Mouse (Mus musculus): ENCODE results near the gene Rhoc.

The Rhoc gene

DNA sequence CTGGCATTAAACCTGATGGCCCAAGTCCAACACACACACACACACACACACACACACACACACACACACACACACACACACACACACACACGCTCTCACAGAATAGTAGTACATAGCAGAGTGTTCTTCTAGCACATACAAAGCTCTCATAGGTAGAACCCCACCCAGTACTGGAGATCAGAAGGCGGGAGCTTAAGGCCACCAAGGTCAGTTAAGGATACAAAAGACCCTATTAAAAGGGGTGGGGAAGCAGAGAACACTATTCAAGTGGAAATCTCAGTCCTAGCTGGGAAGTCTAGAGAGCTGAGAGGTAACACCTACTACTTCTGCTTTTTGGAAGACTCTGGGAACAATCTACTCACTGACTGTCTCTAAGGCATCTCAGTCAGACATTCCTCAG is 27.2 kb downstream of the Rhoc start:
- DNase-seq (ENCODE audit: low spot score in 2 of 2): no peak

DNA sequence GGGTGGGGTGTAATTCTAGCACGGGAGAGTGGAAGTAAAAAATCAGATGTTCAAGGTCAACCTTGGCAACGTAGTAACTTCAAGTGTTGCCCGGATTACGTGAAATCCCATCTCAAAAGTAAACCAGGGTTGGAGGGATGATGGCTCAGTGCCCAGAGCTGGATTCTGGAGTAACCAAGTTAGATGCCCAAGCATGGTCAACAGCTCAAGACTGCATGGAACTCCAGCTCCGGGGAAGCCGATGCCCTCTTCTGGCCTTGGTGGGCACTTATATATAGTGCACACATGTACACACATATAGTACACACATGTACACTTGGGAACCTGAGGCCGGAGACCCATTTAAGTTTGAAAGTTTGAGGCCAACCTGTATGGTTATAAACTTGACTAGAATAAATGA is 28.0 kb downstream of the Rhoc start:
- DNase-seq (ENCODE audit: low spot score in 2 of 2): no peak

DNA sequence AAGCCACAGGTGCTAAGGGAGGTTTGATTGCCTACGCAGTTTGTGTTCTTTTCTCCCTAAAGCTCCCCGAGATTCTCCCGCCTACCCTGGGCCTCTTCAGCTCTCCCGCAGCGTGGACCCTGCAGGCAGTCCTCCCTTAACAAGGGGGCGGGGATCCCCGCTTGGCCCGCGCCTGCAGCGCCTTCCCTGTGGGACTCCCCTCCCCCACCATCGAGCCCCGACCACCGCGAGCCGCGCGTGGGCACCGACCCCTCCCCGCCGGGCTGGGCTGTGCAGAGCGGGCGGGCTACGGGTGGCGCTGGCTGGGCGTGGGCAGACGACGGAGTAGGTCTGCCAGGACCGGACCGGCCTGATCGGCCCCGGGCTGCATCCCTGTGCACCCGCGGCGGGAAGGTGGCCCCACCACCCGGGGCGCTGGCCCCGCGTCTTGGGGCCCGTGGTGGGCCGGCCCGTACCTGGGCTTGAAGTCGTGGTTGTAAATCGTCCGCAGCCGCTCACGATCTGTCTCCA is 29.4 kb downstream of the Rhoc start:
- DNase-seq (ENCODE audit: low spot score in 2 of 2): peak; percentile 32 to 39

DNA sequence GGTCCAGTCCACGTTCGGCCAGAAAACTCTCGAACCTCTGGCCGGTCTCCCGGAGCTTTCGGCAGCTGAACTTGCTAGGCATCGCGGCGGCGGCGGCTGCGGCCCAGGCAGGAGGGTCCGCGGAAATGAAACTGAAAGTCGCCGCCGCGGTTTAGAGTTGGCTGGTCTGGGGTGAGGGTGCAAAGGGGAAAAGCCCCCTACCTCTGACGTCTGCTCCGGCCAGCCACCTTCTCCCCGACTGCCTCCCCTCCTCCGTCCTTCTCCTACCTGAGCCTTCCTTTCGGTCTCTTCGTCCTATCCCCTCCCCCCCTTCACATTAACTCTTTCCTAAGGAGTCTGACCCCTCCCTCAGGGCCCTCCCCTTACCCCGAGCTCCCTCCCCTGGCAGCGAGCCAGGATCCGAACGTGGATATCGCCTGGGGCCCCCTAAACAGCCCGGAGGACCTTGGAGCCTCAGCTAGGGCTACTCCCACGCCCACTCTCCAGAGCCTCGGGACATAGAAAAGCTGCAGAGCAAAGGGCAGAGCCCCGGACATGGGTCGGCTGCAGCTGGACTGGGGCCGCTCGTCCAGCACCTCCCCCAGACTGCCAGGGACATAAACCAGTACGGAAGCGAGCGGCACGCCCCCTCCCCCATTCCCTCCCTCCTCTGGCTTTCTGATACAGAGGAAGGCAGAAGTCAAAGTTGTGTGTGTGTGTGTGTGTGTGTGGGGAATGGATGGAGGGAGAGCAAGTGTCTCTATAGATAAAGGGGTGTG is 30.0 kb downstream of the Rhoc start, which contains the start of gene Mov10:
Mov10 (minus strand) TSS at position 573 of the 758 bp plus-strand sequence.
- DNase-seq (ENCODE audit: low spot score in 2 of 2): peak; percentile 28 to 34

DNA sequence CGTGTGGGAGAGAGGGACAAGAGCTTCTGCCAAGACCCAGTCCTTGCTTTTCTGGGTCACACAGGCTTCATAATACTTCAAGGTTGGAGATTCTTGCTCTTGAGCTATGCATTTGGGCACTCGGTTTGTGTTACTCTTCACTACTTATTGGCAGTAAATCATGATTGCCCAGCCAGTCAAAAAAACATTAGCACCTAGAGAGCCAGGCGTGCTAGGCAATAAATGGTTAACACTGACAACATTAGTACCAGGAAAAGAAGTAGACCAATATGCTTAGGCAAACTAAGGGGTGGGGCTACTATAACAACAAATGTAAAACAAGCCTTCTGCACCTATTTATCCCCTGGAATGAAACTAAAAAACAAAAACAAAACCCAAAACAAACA is 30.6 kb downstream of the Rhoc start:
- no peak for DNase-seq (ENCODE audit: low spot score in 2 of 2)

DNA sequence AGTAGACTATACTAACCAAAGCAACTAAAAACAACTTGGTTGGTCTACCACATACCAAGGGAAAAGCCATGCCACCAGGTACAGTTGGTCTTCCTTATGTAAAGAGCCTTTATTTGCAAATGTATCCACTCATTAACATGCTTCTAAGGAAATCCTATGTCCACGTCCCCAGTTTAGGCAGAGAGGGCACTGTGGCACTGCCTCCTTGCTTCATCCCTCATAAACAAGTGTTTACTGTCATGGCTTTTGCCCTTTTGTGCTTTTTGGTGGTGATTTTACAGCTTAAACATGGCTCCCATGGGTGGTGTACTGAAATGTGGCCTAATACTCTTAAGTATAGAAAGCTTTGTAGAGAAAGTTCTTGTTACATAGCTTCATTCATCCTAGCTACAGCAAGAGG is 32.3 kb downstream of the Rhoc start:
- no peak for DNase-seq (ENCODE audit: low spot score in 2 of 2)

DNA sequence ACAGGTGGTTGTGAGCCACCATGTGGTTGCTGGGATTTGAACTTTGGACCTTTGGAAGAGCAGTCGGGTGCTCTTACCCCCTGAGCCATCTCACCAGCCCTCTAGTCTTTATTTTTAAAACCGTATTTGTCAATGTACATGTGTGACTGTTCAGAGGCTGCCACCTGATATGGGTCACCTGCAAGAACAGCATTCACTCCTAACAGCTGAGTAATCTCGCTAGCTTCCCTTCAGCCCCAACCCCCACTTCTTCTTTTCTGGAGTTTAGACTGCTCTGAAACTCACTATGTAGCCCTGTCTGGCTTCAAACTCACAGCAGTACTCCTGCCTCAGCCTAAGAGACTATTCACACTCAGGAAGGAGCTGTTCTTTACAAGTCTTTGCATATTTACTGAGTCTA is 34.2 kb downstream of the Rhoc start:
- no peak for DNase-seq (ENCODE audit: low spot score in 2 of 2)

DNA sequence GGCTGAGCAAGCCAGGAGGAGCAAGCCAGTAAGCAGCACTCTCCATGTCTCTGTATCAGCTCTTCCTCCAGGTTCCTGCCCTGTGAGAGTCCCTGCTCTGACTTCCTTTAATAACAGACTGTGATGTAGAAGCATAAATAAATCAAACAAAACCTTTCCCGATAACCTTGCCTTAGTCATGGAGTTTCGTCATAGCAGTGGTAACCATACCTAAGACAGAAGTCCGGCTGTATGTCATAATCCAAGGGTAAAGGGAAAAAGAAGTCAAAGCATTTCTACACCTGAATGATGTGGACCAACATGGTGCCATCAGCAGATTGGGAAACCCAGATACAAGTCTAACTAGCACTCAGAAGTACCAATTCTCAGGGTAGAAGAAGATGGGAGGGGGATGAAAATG is 47.6 kb downstream of the Rhoc start:
- no peak for DNase-seq (ENCODE audit: low spot score in 2 of 2)

DNA sequence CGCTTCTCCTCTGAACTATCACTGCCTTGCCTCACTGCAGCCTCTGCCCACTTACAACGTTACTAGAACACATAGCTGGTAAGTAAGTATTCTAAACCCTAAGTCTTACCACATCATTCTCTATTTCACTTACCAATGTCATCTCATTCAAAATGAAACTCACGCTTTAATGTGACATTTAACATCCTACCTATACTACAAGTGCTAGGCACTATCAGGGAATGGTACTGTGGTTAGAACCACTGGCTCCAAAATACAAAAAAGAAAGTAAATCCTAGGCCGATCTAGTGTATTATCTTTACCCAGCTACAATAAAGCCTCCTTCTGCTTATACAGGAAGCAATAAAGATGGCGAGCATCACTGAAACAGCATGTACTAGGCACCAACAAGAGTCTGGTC is 52.9 kb downstream of the Rhoc start:
- no peak for DNase-seq (ENCODE audit: low spot score in 2 of 2)

All from frontal cortex, postnatal 36 days (tissue).